Mouse (Mus musculus): ENCODE measurements around the gene Prkn. TPM values are rescaled to one million over a fixed set of nuclear protein-coding genes. Genes with fewer than 3 reads are reported as not detected.

The Prkn gene
- total RNA-seq, 1 experiment, result 1.7 TPM

DNA sequence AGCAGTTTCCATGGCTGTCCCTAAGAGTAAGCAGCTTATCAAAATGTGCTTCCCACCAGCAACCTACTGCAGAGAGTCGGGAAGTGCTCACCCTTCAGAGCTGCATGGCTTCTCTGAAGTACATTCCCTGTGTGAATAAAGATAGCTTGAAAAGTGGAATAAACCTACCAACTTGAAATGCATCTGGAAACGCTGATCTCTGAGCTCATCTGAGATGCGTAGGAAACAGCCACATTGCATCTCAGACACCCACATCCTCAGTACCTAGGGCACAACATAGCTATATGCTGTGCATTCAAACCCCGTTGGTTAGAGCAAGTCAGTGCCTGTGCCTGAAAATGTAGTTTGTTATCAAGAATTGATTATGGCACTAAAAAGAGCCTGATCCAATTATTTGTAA lies 864.8 kb downstream of the Prkn start:
- Histone ChIP-seq H3K9me3 (ENCODE audit: control insufficient read depth, insufficient read depth, low read depth, low read length) (no peaks in the 10 kb centered on the region), H3K4me1 (ENCODE audit: control insufficient read depth in 2 of 2, insufficient read depth in 2 of 2, low read length in 2 of 2, poor library complexity in 1 of 2) (no peaks in the 10 kb centered on the region), H3K27ac (ENCODE audit: insufficient read depth, low read depth, low read length, poor library complexity, severe bottlenecking) (no peak overlapping the region), H3K4me3 (ENCODE audit: insufficient read depth in 1 of 2, low read depth in 1 of 2, low read length in 2 of 2, poor library complexity in 1 of 2, severe bottlenecking in 1 of 2) (no peak overlapping the region), H3K36me3 (ENCODE audit: control insufficient read depth, insufficient read depth, low read length, poor library complexity, severe bottlenecking) (no peaks in the 10 kb centered on the region), H3K9ac (ENCODE audit: insufficient read depth, low read depth, low read length, poor library complexity, severe bottlenecking) (no peak overlapping the region)
- in situ Hi-C loops (cut with MboI; ENCODE audit: low sequenced_read_pairs in 2 of 2, unreplicated experiment in 2 of 2), result no loop called here
- DNase-seq (ENCODE audit: low read depth, low spot score), result no peak
- TF ChIP-seq HCFC1 (IDR thresholded peaks at IDR 0.05; ENCODE audit: borderline replicate concordance, insufficient read depth, low read length) (no peak), CHD2 (IDR thresholded peaks at IDR 0.05; ENCODE audit: low read depth, low read length) (no peak), ZC3H11A (IDR thresholded peaks at IDR 0.05; ENCODE audit: borderline replicate concordance, low read depth, low read length) (no peak), ZNF384 (IDR thresholded peaks at IDR 0.05; ENCODE audit: low read depth, low read length) (no peak), MAFK (IDR thresholded peaks at IDR 0.05; ENCODE audit: insufficient read depth, low read depth, low read length) (no peak)

DNA sequence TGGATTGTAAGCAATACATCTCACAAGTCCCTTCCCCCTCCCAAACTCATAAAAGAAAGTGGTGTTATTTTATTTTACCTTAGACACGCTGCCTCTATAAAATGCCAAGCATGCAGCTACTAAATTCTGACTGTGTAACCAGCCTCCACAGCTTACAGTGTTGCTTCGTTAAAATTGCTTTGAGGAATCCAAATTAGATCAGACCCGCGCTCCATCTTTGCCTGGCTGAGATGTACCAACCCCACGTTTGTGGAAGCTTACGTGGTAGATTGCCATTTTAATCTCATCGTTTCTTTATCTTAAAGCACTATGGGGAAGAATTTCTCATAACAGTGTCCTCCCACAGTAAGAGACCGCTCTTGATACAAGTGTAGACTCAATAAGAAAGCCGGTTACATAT lies 865.6 kb downstream of the Prkn start:
- H3K9me3 ChIP-seq (ENCODE audit: control insufficient read depth, insufficient read depth, low read depth, low read length), result no peaks in the 10 kb centered on the region
- in situ Hi-C loops (cut with MboI; ENCODE audit: low sequenced_read_pairs in 2 of 2, unreplicated experiment in 2 of 2), result no loop called here
- DNase-seq (ENCODE audit: low read depth, low spot score), result no peak
- no peak overlapping the region for H3K9ac ChIP-seq (ENCODE audit: insufficient read depth, low read depth, low read length, poor library complexity, severe bottlenecking)
- no peaks in the 10 kb centered on the region for H3K4me1 ChIP-seq (ENCODE audit: control insufficient read depth in 2 of 2, insufficient read depth in 2 of 2, low read length in 2 of 2, poor library complexity in 1 of 2)
- TF ChIP-seq MAFK (IDR thresholded peaks at IDR 0.05; ENCODE audit: insufficient read depth, low read depth, low read length), result no peak
- TF ChIP-seq ZC3H11A (IDR thresholded peaks at IDR 0.05; ENCODE audit: borderline replicate concordance, low read depth, low read length), result no peak
- no peak for TF ChIP-seq ZNF384 (IDR thresholded peaks at IDR 0.05; ENCODE audit: low read depth, low read length)
- TF ChIP-seq CHD2 (IDR thresholded peaks at IDR 0.05; ENCODE audit: low read depth, low read length), result no peak
- TF ChIP-seq HCFC1 (IDR thresholded peaks at IDR 0.05; ENCODE audit: borderline replicate concordance, insufficient read depth, low read length), result no peak
- H3K27ac ChIP-seq (ENCODE audit: insufficient read depth, low read depth, low read length, poor library complexity, severe bottlenecking), result no peak overlapping the region
- no peaks in the 10 kb centered on the region for H3K36me3 ChIP-seq (ENCODE audit: control insufficient read depth, insufficient read depth, low read length, poor library complexity, severe bottlenecking)
- H3K4me3 ChIP-seq (ENCODE audit: insufficient read depth in 1 of 2, low read depth in 1 of 2, low read length in 2 of 2, poor library complexity in 1 of 2, severe bottlenecking in 1 of 2), result no peak overlapping the region

DNA sequence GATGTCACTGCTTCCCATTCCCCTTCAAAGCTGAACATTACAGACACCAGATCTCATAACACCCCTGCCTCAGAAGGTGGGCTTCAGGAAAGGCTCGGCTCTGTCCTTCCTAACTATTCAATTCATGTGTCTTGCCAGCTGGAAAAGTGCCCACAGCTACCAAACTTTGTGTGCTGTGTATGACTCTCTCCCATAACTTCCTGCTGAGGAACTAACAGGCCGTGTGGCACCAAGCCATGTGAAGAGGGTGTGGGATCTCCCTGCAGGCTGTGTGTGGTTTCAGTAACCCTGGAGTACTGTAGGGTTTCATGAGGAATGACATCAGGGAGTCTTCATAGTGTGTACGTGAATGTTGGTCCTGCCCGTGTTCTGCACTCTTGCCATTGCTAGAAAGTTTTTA lies 871.9 kb downstream of the Prkn start:
- DNase-seq (ENCODE audit: low read depth, low spot score), result no peak
- H3K27ac ChIP-seq (ENCODE audit: insufficient read depth, low read depth, low read length, poor library complexity, severe bottlenecking), result peak overlapping the region; percentile 12; the same call in 1 of the 2 replicates
- H3K36me3 ChIP-seq (ENCODE audit: control insufficient read depth, insufficient read depth, low read length, poor library complexity, severe bottlenecking), result no peaks in the 10 kb centered on the region
- in situ Hi-C loops (cut with MboI; ENCODE audit: low sequenced_read_pairs in 2 of 2, unreplicated experiment in 2 of 2), result no loop called here
- no peaks in the 10 kb centered on the region for H3K4me1 ChIP-seq (ENCODE audit: control insufficient read depth in 2 of 2, insufficient read depth in 2 of 2, low read length in 2 of 2, poor library complexity in 1 of 2)
- H3K9me3 ChIP-seq (ENCODE audit: control insufficient read depth, insufficient read depth, low read depth, low read length), result no peaks in the 10 kb centered on the region
- H3K4me3 ChIP-seq (ENCODE audit: insufficient read depth in 1 of 2, low read depth in 1 of 2, low read length in 2 of 2, poor library complexity in 1 of 2, severe bottlenecking in 1 of 2), result no peak overlapping the region
- TF ChIP-seq ZC3H11A (IDR thresholded peaks at IDR 0.05; ENCODE audit: borderline replicate concordance, low read depth, low read length) (no peak), MAFK (IDR thresholded peaks at IDR 0.05; ENCODE audit: insufficient read depth, low read depth, low read length) (no peak), HCFC1 (IDR thresholded peaks at IDR 0.05; ENCODE audit: borderline replicate concordance, insufficient read depth, low read length) (no peak), CHD2 (IDR thresholded peaks at IDR 0.05; ENCODE audit: low read depth, low read length) (no peak), ZNF384 (IDR thresholded peaks at IDR 0.05; ENCODE audit: low read depth, low read length) (no peak)
- H3K9ac ChIP-seq (ENCODE audit: insufficient read depth, low read depth, low read length, poor library complexity, severe bottlenecking), result no peak overlapping the region

DNA sequence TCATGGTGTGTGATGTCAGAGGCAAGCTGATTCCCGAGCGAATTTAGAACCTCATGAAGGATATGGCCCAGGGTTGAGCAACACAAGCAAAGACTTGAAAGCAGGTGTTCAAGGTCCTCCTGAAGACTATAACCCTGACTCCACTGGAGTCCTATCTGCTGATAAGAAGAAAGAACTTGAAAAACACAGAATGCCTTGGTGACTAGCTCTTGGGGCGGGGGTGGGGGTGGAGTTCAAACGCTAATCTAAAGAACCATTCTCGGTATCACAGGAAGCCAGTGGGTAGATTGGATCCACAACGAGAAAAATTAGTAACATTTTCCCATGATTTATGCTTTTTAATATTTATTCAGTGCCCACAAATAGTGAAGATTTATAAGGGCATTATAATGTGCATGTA lies 879.6 kb downstream of the Prkn start:
- H3K36me3 ChIP-seq (ENCODE audit: control insufficient read depth, insufficient read depth, low read length, poor library complexity, severe bottlenecking), result no peaks in the 10 kb centered on the region
- no peaks in the 10 kb centered on the region for H3K9me3 ChIP-seq (ENCODE audit: control insufficient read depth, insufficient read depth, low read depth, low read length)
- no peaks in the 10 kb centered on the region for H3K4me1 ChIP-seq (ENCODE audit: control insufficient read depth in 2 of 2, insufficient read depth in 2 of 2, low read length in 2 of 2, poor library complexity in 1 of 2)
- in situ Hi-C loops (cut with MboI; ENCODE audit: low sequenced_read_pairs in 2 of 2, unreplicated experiment in 2 of 2), result no loop called here
- DNase-seq (ENCODE audit: low read depth, low spot score), result no peak
- no peak for TF ChIP-seq ZC3H11A (IDR thresholded peaks at IDR 0.05; ENCODE audit: borderline replicate concordance, low read depth, low read length)
- no peak for TF ChIP-seq HCFC1 (IDR thresholded peaks at IDR 0.05; ENCODE audit: borderline replicate concordance, insufficient read depth, low read length)
- TF ChIP-seq ZNF384 (IDR thresholded peaks at IDR 0.05; ENCODE audit: low read depth, low read length), result no peak
- no peak for TF ChIP-seq MAFK (IDR thresholded peaks at IDR 0.05; ENCODE audit: insufficient read depth, low read depth, low read length)
- no peak for TF ChIP-seq CHD2 (IDR thresholded peaks at IDR 0.05; ENCODE audit: low read depth, low read length)
- no peak overlapping the region for H3K27ac ChIP-seq (ENCODE audit: insufficient read depth, low read depth, low read length, poor library complexity, severe bottlenecking)
- no peak overlapping the region for H3K4me3 ChIP-seq (ENCODE audit: insufficient read depth in 1 of 2, low read depth in 1 of 2, low read length in 2 of 2, poor library complexity in 1 of 2, severe bottlenecking in 1 of 2)
- no peak overlapping the region for H3K9ac ChIP-seq (ENCODE audit: insufficient read depth, low read depth, low read length, poor library complexity, severe bottlenecking)

DNA sequence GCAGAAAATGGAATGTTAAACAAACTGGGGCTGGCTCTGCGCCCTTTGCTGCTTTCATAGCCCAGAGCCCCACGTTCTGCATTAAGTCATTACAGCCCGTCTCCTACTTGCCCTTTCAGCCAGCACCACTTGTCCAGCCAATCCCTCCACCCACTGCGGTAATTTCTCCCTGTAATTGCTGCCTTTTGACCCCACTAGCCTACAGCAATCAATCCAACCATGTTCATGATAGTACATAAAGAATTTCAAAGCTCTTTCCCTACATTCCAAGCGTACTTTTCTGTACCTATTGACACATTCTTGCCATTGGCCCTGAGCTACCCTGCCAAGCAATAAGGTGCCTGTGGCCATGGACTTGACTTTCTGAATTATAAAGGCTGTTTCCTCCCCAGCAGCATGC lies 881.7 kb downstream of the Prkn start:
- in situ Hi-C loops (cut with MboI; ENCODE audit: low sequenced_read_pairs in 2 of 2, unreplicated experiment in 2 of 2), result no loop called here
- peak; percentile 15 for DNase-seq (ENCODE audit: low read depth, low spot score)
- TF ChIP-seq HCFC1 (IDR thresholded peaks at IDR 0.05; ENCODE audit: borderline replicate concordance, insufficient read depth, low read length), result no peak
- no peak for TF ChIP-seq ZNF384 (IDR thresholded peaks at IDR 0.05; ENCODE audit: low read depth, low read length)
- TF ChIP-seq CHD2 (IDR thresholded peaks at IDR 0.05; ENCODE audit: low read depth, low read length), result no peak
- no peak for TF ChIP-seq ZC3H11A (IDR thresholded peaks at IDR 0.05; ENCODE audit: borderline replicate concordance, low read depth, low read length)
- TF ChIP-seq MAFK (IDR thresholded peaks at IDR 0.05; ENCODE audit: insufficient read depth, low read depth, low read length), result no peak
- no peak overlapping the region for H3K4me3 ChIP-seq (ENCODE audit: insufficient read depth in 1 of 2, low read depth in 1 of 2, low read length in 2 of 2, poor library complexity in 1 of 2, severe bottlenecking in 1 of 2)
- H3K4me1 ChIP-seq (ENCODE audit: control insufficient read depth in 2 of 2, insufficient read depth in 2 of 2, low read length in 2 of 2, poor library complexity in 1 of 2), result no peaks in the 10 kb centered on the region
- no peaks in the 10 kb centered on the region for H3K9me3 ChIP-seq (ENCODE audit: control insufficient read depth, insufficient read depth, low read depth, low read length)
- H3K9ac ChIP-seq (ENCODE audit: insufficient read depth, low read depth, low read length, poor library complexity, severe bottlenecking), result no peak overlapping the region
- H3K36me3 ChIP-seq (ENCODE audit: control insufficient read depth, insufficient read depth, low read length, poor library complexity, severe bottlenecking), result no peaks in the 10 kb centered on the region
- H3K27ac ChIP-seq (ENCODE audit: insufficient read depth, low read depth, low read length, poor library complexity, severe bottlenecking), result no peak overlapping the region
